Mouse (Mus musculus) cerebellum, adult 18-20 months (tissue): ENCODE measurements around the gene Gpr156.

Source experiments
- DNase-seq, 2 experiments: peaks; one replicate each; pipeline ENCODE4 v3.0.0; 2021

Gpr156 gene

GRCm38 (mm10) chr16:37916138-37916817 is at the start of gene Gpr156:
Gene Gpr156 (plus strand): TSS chr16:37916496.
- DNase-seq: peak; percentile 31 to 39

GRCm38 (mm10) chr16:37867791-37868505 is 48.3 kb upstream of the Gpr156 start, which contains the start of gene Lrrc58:
Gene Lrrc58 (plus strand): TSS chr16:37868389.
- peak; percentile 80 to 94 for DNase-seq

- DNase-seq: peak in 1 of 2 experiments; percentile 61
Measured at GRCm38 (mm10) chr16:37868506-37869469, 47.5 kb upstream of the Gpr156 start.

- DNase-seq: no peak
Measured at GRCm38 (mm10) chr16:37869470-37870231, 46.6 kb upstream of the Gpr156 start.

- DNase-seq: no peak
Measured at GRCm38 (mm10) chr16:37871112-37871715, 45.1 kb upstream of the Gpr156 start.

GRCm38 (mm10) chr16:37874501-37875235 is 41.6 kb upstream of the Gpr156 start:
- no peak for DNase-seq

- DNase-seq: no peak
Measured at GRCm38 (mm10) chr16:37877406-37877805, 38.9 kb upstream of the Gpr156 start.

- no peak for DNase-seq
Measured at GRCm38 (mm10) chr16:37878951-37879505, 37.3 kb upstream of the Gpr156 start.

- DNase-seq: no peak
Measured at GRCm38 (mm10) chr16:37879750-37880419, 36.4 kb upstream of the Gpr156 start.

GRCm38 (mm10) chr16:37881168-37881567 is 35.1 kb upstream of the Gpr156 start:
- DNase-seq: no peak

- DNase-seq: no peak
Measured at GRCm38 (mm10) chr16:37888986-37889385, 27.3 kb upstream of the Gpr156 start.

- DNase-seq: no peak
Measured at GRCm38 (mm10) chr16:37892667-37893066, 23.6 kb upstream of the Gpr156 start.

GRCm38 (mm10) chr16:37893381-37893780 is 22.9 kb upstream of the Gpr156 start:
- DNase-seq: no peak

GRCm38 (mm10) chr16:37893942-37894341 is 22.4 kb upstream of the Gpr156 start:
- no peak for DNase-seq

GRCm38 (mm10) chr16:37898790-37899189 is 17.5 kb upstream of the Gpr156 start:
- no peak for DNase-seq

- no peak for DNase-seq
Measured at GRCm38 (mm10) chr16:37899357-37899756, 16.9 kb upstream of the Gpr156 start.

- DNase-seq: no peak
Measured at GRCm38 (mm10) chr16:37901318-37901717, 15.0 kb upstream of the Gpr156 start.

- DNase-seq: no peak
Measured at GRCm38 (mm10) chr16:37906456-37906855, 9.8 kb upstream of the Gpr156 start.

- DNase-seq: no peak
Measured at GRCm38 (mm10) chr16:37911086-37911485, 5.2 kb upstream of the Gpr156 start.

- no peak for DNase-seq
Measured at GRCm38 (mm10) chr16:37916818-37917201, 514 bp downstream of the Gpr156 start.
